Mouse (Mus musculus) monocyte, adult 2 months (primary cell): ENCODE data around the gene Nrap.
"Not testable (repeated sequence)": the region's sequence is repeated elsewhere in the genome, so short reads cannot be mapped to it uniquely, and the experiment has no call there.

Experiments used
- DNase-seq, 2 experiments: peaks; one replicate each; pipeline ENCODE4 v3.0.0; 2022; ENCODE audit warnings: low spot score in 2 of 2, low read depth in 1 of 2

Nrap gene

GRCm38 (mm10) chr19:56389879-56390278 is at the start of gene Nrap:
Gene Nrap (minus strand): TSS chr19:56390037.
- DNase-seq = no peak

- no peak for DNase-seq
Observed at GRCm38 (mm10) chr19:56439072-56439434, 49.2 kb upstream of the Nrap start.

GRCm38 (mm10) chr19:56438357-56439071 is 48.7 kb upstream of the Nrap start:
- DNase-seq = no peak

GRCm38 (mm10) chr19:56436380-56436779 is 46.5 kb upstream of the Nrap start:
- DNase-seq = no peak

GRCm38 (mm10) chr19:56433581-56433980 is 43.7 kb upstream of the Nrap start:
- DNase-seq = no peak

- no peak for DNase-seq
Observed at GRCm38 (mm10) chr19:56432706-56433105, 42.9 kb upstream of the Nrap start.

- no peak for DNase-seq
Observed at GRCm38 (mm10) chr19:56430369-56430768, 40.5 kb upstream of the Nrap start.

GRCm38 (mm10) chr19:56425492-56425891 is 35.7 kb upstream of the Nrap start:
- DNase-seq = no peak

GRCm38 (mm10) chr19:56424606-56425395 is 35.0 kb upstream of the Nrap start:
- DNase-seq = no peak

GRCm38 (mm10) chr19:56423370-56423769 is 33.5 kb upstream of the Nrap start:
- DNase-seq = no peak

GRCm38 (mm10) chr19:56422476-56423338 is 32.9 kb upstream of the Nrap start:
- DNase-seq = peak; percentile 17 to 57

GRCm38 (mm10) chr19:56420345-56420744 is 30.5 kb upstream of the Nrap start:
- DNase-seq = no peak

GRCm38 (mm10) chr19:56419452-56419851 is 29.6 kb upstream of the Nrap start:
- no peak for DNase-seq

GRCm38 (mm10) chr19:56418404-56418803 is 28.6 kb upstream of the Nrap start:
- DNase-seq = no peak

GRCm38 (mm10) chr19:56409884-56410283 is 20.0 kb upstream of the Nrap start:
- not testable (repeated sequence) for DNase-seq

- DNase-seq = no peak
Observed at GRCm38 (mm10) chr19:56406581-56406980, 16.7 kb upstream of the Nrap start.

- no peak for DNase-seq
Observed at GRCm38 (mm10) chr19:56405824-56406223, 16.0 kb upstream of the Nrap start.

GRCm38 (mm10) chr19:56401864-56402263 is 12.0 kb upstream of the Nrap start:
- DNase-seq = no peak

GRCm38 (mm10) chr19:56400200-56400599 is 10.4 kb upstream of the Nrap start:
- peak; percentile 62 to 71 for DNase-seq

- no peak for DNase-seq
Observed at GRCm38 (mm10) chr19:56398528-56398795, 8.6 kb upstream of the Nrap start.

GRCm38 (mm10) chr19:56397663-56398527 is 8.1 kb upstream of the Nrap start:
- no peak for DNase-seq
